Mouse (Mus musculus) MEL (cell line): Measurements from ENCODE around the gene Sdccag8. TPM values are rescaled to one million over a fixed set of nuclear protein-coding genes. Genes with fewer than 3 reads are reported as not detected.

Experiments
- DNase-seq: peaks from one replicate; pipeline ENCODE4 v3.0.0; 2011; ENCODE audit warnings: low read depth, low spot score
- H3K27ac ChIP-seq: 2 replicates; pipeline ENCODE4 v1.5.1; 2012; ENCODE audit warnings: low read depth, mild to moderate bottlenecking, control low read depth, low read length, moderate library complexity; ENCODE audit not compliant: control insufficient read depth
- H3K27me3 ChIP-seq, 2 experiments: fragments of 150-350 bp in 1 of 2; sonication (generic) in 1 of 2; 2 replicates each; pipeline ENCODE4 v1.6.1; 2012; ENCODE audit warnings: low read length in 2 of 2, mild to moderate bottlenecking in 2 of 2, improper control_type of control experiment in 1 of 2, moderate library complexity in 1 of 2; ENCODE audit not compliant: insufficient read depth in 2 of 2, control insufficient read depth in 1 of 2
- H3K36me3 ChIP-seq, 2 experiments: 2 replicates each; pipeline ENCODE4 v1.6.1; 2012 to 2014; ENCODE audit warnings: low read length in 2 of 2, improper control_type of control experiment in 1 of 2, inconsistent platforms in 1 of 2, mild to moderate bottlenecking in 1 of 2; ENCODE audit not compliant: insufficient read depth in 2 of 2, control insufficient read depth in 1 of 2
- H3K4me1 ChIP-seq, 2 experiments: fragments of 150-350 bp in 1 of 2; sonication (generic) in 1 of 2; 2 replicates each; pipeline ENCODE4 v1.6.1; 2012; ENCODE audit warnings: low read length in 2 of 2, improper control_type of control experiment in 1 of 2, mild to moderate bottlenecking in 1 of 2; ENCODE audit not compliant: insufficient read depth in 2 of 2, control insufficient read depth in 1 of 2
- H3K4me3 ChIP-seq, 2 experiments: fragments of 150-350 bp in 1 of 2; sonication (generic) in 1 of 2; 2 replicates each; pipeline ENCODE4 v1.5.1; 2012; ENCODE audit warnings: low read depth in 2 of 2, low read length in 2 of 2, mild to moderate bottlenecking in 2 of 2, moderate library complexity in 2 of 2, control low read depth in 1 of 2, improper control_type of control experiment in 1 of 2; ENCODE audit not compliant: control insufficient read depth in 1 of 2, insufficient read depth in 1 of 2
- H3K79me2 ChIP-seq: 2 replicates; pipeline ENCODE4 v1.6.1; 2012; ENCODE audit warnings: mild to moderate bottlenecking, low read length, moderate library complexity; ENCODE audit not compliant: control insufficient read depth, poor library complexity, insufficient read depth
- H3K9ac ChIP-seq: 2 replicates; pipeline ENCODE4 v1.6.1; 2012; ENCODE audit warnings: low read depth, mild to moderate bottlenecking, control low read depth, low read length, moderate library complexity; ENCODE audit not compliant: control insufficient read depth, poor library complexity, severe bottlenecking
- H3K9me3 ChIP-seq: fragments of 150-350 bp; sonication (generic); replicated peaks from 2 replicates; pipeline ENCODE4 v1.6.1; 2012; ENCODE audit warnings: mild to moderate bottlenecking, low read length, improper control_type of control experiment, moderate library complexity; ENCODE audit not compliant: insufficient read depth
- CTCF ChIP-seq, 3 experiments: IDR thresholded peaks in 2 of 3; conservative IDR thresholded peaks in 1 of 3; 2 replicates each; pipeline ENCODE4 v1.5.1; 2011 to 2012; ENCODE audit warnings: low read length in 3 of 3, low read depth in 2 of 3, mild to moderate bottlenecking in 2 of 3, improper control_type of control experiment in 1 of 3, inconsistent platforms in 1 of 3, mixed read lengths in 1 of 3, moderate library complexity in 1 of 3; ENCODE audit not compliant: control insufficient read depth in 1 of 3, insufficient read depth in 1 of 3, poor library complexity in 1 of 3, severe bottlenecking in 1 of 3
- ETS1 ChIP-seq: IDR thresholded peaks from 2 replicates; pipeline ENCODE4 v1.6.1; 2012; ENCODE audit warnings: low read depth, mild to moderate bottlenecking, inconsistent platforms, low read length, improper control_type of control experiment, moderate library complexity
- JUND ChIP-seq: IDR thresholded peaks from 2 replicates; pipeline ENCODE4 v1.6.1; 2011; ENCODE audit warnings: low read depth, mild to moderate bottlenecking, improper control_type of control experiment, low read length
- MAFK ChIP-seq: IDR thresholded peaks from 2 replicates; pipeline ENCODE4 v1.6.1; 2011; ENCODE audit warnings: low read depth, mild to moderate bottlenecking, low read length, improper control_type of control experiment, borderline replicate concordance
- MAX ChIP-seq: IDR thresholded peaks from 2 replicates; pipeline ENCODE4 v1.6.1; 2011; ENCODE audit warnings: low read length, improper control_type of control experiment
- MEF2A ChIP-seq: IDR thresholded peaks from 2 replicates; pipeline ENCODE4 v1.6.1; 2014; ENCODE audit warnings: low read depth, mild to moderate bottlenecking, inconsistent platforms, low read length, improper control_type of control experiment; ENCODE audit not compliant: poor library complexity, insufficient replicate concordance, severe bottlenecking; ENCODE audit errors: extremely low read depth
- MXI1 ChIP-seq: IDR thresholded peaks from 2 replicates; pipeline ENCODE4 v1.6.1; 2011; ENCODE audit warnings: mild to moderate bottlenecking, low read depth, low read length, improper control_type of control experiment
- MYC ChIP-seq: IDR thresholded peaks from 2 replicates; pipeline ENCODE4 v1.6.1; 2011; ENCODE audit warnings: low read depth, mild to moderate bottlenecking, low read length, improper control_type of control experiment, moderate library complexity
- NELFE ChIP-seq: IDR thresholded peaks from 2 replicates; pipeline ENCODE4 v1.6.1; 2011; ENCODE audit warnings: low read depth, low read length, improper control_type of control experiment
- RAD21 ChIP-seq: IDR thresholded peaks from 2 replicates; pipeline ENCODE4 v1.6.1; 2011; ENCODE audit warnings: mild to moderate bottlenecking, low read depth, low read length, improper control_type of control experiment
- TAL1 ChIP-seq: IDR thresholded peaks from 2 replicates; pipeline ENCODE4 v1.6.1; 2012; ENCODE audit warnings: mild to moderate bottlenecking, inconsistent platforms, low read length, moderate library complexity, mixed read lengths
- TCF12 ChIP-seq: IDR thresholded peaks from 2 replicates; pipeline ENCODE4 v1.6.1; 2014; ENCODE audit warnings: low read depth, mild to moderate bottlenecking, inconsistent platforms, low read length, improper control_type of control experiment, moderate library complexity
- UBTF ChIP-seq: IDR thresholded peaks from 2 replicates; pipeline ENCODE4 v1.6.1; 2012; ENCODE audit warnings: low read depth, mild to moderate bottlenecking, inconsistent platforms, low read length, improper control_type of control experiment, moderate library complexity, borderline replicate concordance; ENCODE audit not compliant: insufficient read depth
- ZNF384 ChIP-seq: IDR thresholded peaks from 2 replicates; pipeline ENCODE4 v1.6.1; 2012; ENCODE audit warnings: low read depth, mild to moderate bottlenecking, inconsistent platforms, low read length, improper control_type of control experiment
- polyA plus RNA-seq, 2 experiments: library from polyadenylated mRNA; stranded (reverse) in 1 of 2; unstranded in 1 of 2; fragments of >175 nt in 1 of 2; fragments of >200 nt in 1 of 2; gene quantifications; 2 replicates each; pipeline versions ENCODE4 v1.2.1 to v1.2.4; 2012; ENCODE audit warnings: low replicate concordance in 2 of 2, low read depth in 1 of 2; ENCODE audit not compliant: insufficient read length in 2 of 2, insufficient read depth in 1 of 2, missing spikeins in 1 of 2
- total RNA-seq: library from RNA; depleted of rRNA; stranded (reverse); fragments of 300-350 nt; gene quantifications from 2 replicates; pipeline ENCODE4 v1.2.3, GENCODE M21; 2012

Gene Sdccag8
- total and polyA plus RNA-seq, 3 experiments, result 4.6 to 7.8 TPM; not detected in 1

DNA sequence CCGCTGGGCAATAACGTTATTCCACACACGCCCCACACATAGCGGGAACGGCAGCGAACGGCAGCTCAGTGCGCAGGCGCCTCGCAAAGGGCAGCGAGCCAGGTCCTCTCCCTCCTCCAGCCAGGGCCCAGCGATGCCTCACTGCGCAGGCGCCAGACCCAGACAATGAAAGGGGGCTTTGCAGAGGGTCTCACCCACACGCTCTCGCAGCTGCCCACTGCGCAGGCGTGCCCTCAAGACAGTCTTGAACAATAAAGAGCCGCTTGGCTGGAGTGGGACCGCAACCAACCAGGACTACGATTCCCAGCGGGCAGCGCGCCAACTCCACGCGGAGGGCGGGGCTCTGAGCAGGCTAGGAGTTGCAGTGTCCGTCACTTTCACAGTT lies 432 bp upstream of the Sdccag8 start, which contains the start of gene Cep170 (continued):
- no peak for TF ChIP-seq TAL1

GRCm38 (mm10) chr1:176816728-176817127 lies 2.3 kb downstream of the Sdccag8 start:
- no peaks in the 10 kb centered on the region for H3K27me3 ChIP-seq
- H3K27ac ChIP-seq, result no peak overlapping the region
- no peaks in the 10 kb centered on the region for H3K9me3 ChIP-seq
- H3K4me1 ChIP-seq, result peaks cover 6 to 9% of the 10 kb centered on the region in 2 experiments
- no peak overlapping the region for H3K4me3 ChIP-seq
- peaks cover 0 to 17% of the 10 kb centered on the region in 2 experiments; a peak in 2 of 4 replicates for H3K36me3 ChIP-seq
- TF ChIP-seq CTCF (IDR thresholded peaks at IDR 0.05 in 2 of 3, conservative IDR thresholded peaks at IDR 0.05 in 1 of 3; ENCODE audit: control insufficient read depth in 1 of 3, insufficient read depth in 1 of 3, low read depth in 2 of 3, low read length in 3 of 3, poor library complexity in 1 of 3, severe bottlenecking in 1 of 3), result no peak
- TF ChIP-seq, all 39 proteins: peak for 0
- Histone ChIP-seq H3K9ac (no peak overlapping the region), H3K79me2 (peaks cover 17% of the 10 kb centered on the region)
- DNase-seq, result peak; percentile 28

- no peak overlapping the region for H3K9ac ChIP-seq
- H3K4me1 ChIP-seq, result peaks cover 11 to 14% of the 10 kb centered on the region in 2 experiments
- no peak overlapping the region for H3K4me3 ChIP-seq
- H3K9me3 ChIP-seq, result no peaks in the 10 kb centered on the region
- no peaks in the 10 kb centered on the region for H3K27me3 ChIP-seq
- peaks cover 0 to 24% of the 10 kb centered on the region in 2 experiments; a peak in 2 of 4 replicates for H3K36me3 ChIP-seq
- peaks cover 10% of the 10 kb centered on the region for H3K79me2 ChIP-seq
- DNase-seq, result no peak
- TF ChIP-seq MXI1 (no peak), TCF12 (no peak), MAX (no peak), NELFE (no peak), MEF2A (no peak), MAFK (no peak), ETS1 (no peak), RAD21 (no peak), MYC (no peak), UBTF (no peak), JUND (no peak), ZNF384 (no peak)
- H3K27ac ChIP-seq, result no peak overlapping the region
These were observed 3.7 kb downstream of the Sdccag8 start for GRCm38 (mm10) chr1:176818147-176818546.
